Mouse (Mus musculus) olfactory bulb, adult 2 months (tissue): ENCODE results near the gene Dclk2. TPM values are rescaled to one million over a fixed set of nuclear protein-coding genes. Genes with fewer than 3 reads are reported as not detected.
A peak's percentile ranks its signal among the peaks of the same experiment; 100 is the strongest.

Experiments used
- H3K27ac ChIP-seq: fragments of 200-500 bp; 2 replicates; pipeline ENCODE4 v1.5.1; 2012; ENCODE audit warnings: low read depth, low read length; ENCODE audit not compliant: insufficient read depth
- H3K4me1 ChIP-seq: fragments of 200-500 bp; 2 replicates; pipeline ENCODE4 v1.6.1; 2012; ENCODE audit warnings: low read length; ENCODE audit not compliant: control insufficient read depth, insufficient read depth
- H3K4me3 ChIP-seq: fragments of 200-500 bp; 2 replicates; pipeline ENCODE4 v1.5.1; 2012; ENCODE audit warnings: mild to moderate bottlenecking, low read depth, low read length, moderate library complexity; ENCODE audit not compliant: insufficient read depth
- CTCF ChIP-seq: fragments of 200-500 bp; IDR thresholded peaks from 2 replicates; pipeline ENCODE4 v1.5.1; 2012; ENCODE audit warnings: low read depth, mild to moderate bottlenecking, low read length, moderate library complexity; ENCODE audit not compliant: insufficient read depth
- POLR2A ChIP-seq: fragments of 200-500 bp; IDR thresholded peaks from 2 replicates; pipeline ENCODE4 v1.6.1; 2012; ENCODE audit warnings: mild to moderate bottlenecking, low read depth, low read length, moderate library complexity; ENCODE audit not compliant: insufficient read depth
- WGBS: fragments of 180-500 bp; shearing (Covaris S2); methylation state at CpG from one replicate; pipeline ENCODE4 v1.1.7; 2018; 5-methylcytosine and 5-hydroxymethylcytosine counted together
- polyA plus RNA-seq: library from polyadenylated mRNA; stranded (reverse); fragments of >200 nt; gene quantifications from 2 replicates; pipeline ENCODE4 v1.2.4, GENCODE M21; 2012; ENCODE audit warnings: low replicate concordance; ENCODE audit not compliant: missing spikeins, insufficient read depth, insufficient read length

Dclk2 gene
- polyA plus RNA-seq, 1 experiment, result 287 TPM

GRCm38 (mm10) chr3:86914316-86914715 is 6.3 kb downstream of the Dclk2 start:
- 64% methylated on average over 3 of the region's 3 CpGs for WGBS

GRCm38 (mm10) chr3:86898366-86898765 is 22.3 kb downstream of the Dclk2 start:
- H3K4me3 ChIP-seq, result no peak overlapping the region
- peak overlapping the region; percentile 33; the same call in 1 of the 2 replicates for H3K27ac ChIP-seq
- TF ChIP-seq CTCF (no peak), POLR2A (no peak)
- 63% methylated on average over 5 of the region's 5 CpGs for WGBS
- peaks cover 15% of the 10 kb centered on the region for H3K4me1 ChIP-seq

More at GRCm38 (mm10) chr3:86914316-86914715, 6.3 kb downstream of the Dclk2 start:
- TF ChIP-seq CTCF, result no peak
- TF ChIP-seq POLR2A, result no peak
- 0 out of 2 replicates have a peak overlapping the region, but pooled peaks have one; percentile 23 for H3K27ac ChIP-seq
- H3K4me1 ChIP-seq, result peaks cover 16% of the 10 kb centered on the region
- no peak overlapping the region for H3K4me3 ChIP-seq

- no peak for TF ChIP-seq POLR2A
- TF ChIP-seq CTCF, result no peak
- peak overlapping the region; percentile 92 for H3K27ac ChIP-seq
- H3K4me1 ChIP-seq, result peaks cover 15% of the 10 kb centered on the region
- H3K4me3 ChIP-seq, result no peak overlapping the region
- WGBS, result 17% methylated on average over 8 of the region's 8 CpGs
Observed at GRCm38 (mm10) chr3:86897551-86897950, 23.1 kb downstream of the Dclk2 start.

GRCm38 (mm10) chr3:86897066-86897465 is 23.6 kb downstream of the Dclk2 start:
- Histone ChIP-seq H3K4me3 (no peak overlapping the region), H3K27ac (peak overlapping the region; percentile 92; the same call in 1 of the 2 replicates), H3K4me1 (peaks cover 13% of the 10 kb centered on the region)
- TF ChIP-seq CTCF, result no peak
- TF ChIP-seq POLR2A, result no peak
- 28% methylated on average over 9 of the region's 9 CpGs for WGBS

GRCm38 (mm10) chr3:86894491-86894890 is 26.2 kb downstream of the Dclk2 start:
- H3K4me3 ChIP-seq, result no peak overlapping the region
- WGBS, result 48% methylated on average over 2 of the region's 2 CpGs
- TF ChIP-seq CTCF (no peak), POLR2A (no peak)
- H3K4me1 ChIP-seq, result peaks cover 16% of the 10 kb centered on the region
- H3K27ac ChIP-seq, result no peak overlapping the region

GRCm38 (mm10) chr3:86887512-86887911 is 33.1 kb downstream of the Dclk2 start:
- Histone ChIP-seq H3K27ac (no peak overlapping the region), H3K4me3 (no peak overlapping the region), H3K4me1 (peaks cover 21% of the 10 kb centered on the region)
- TF ChIP-seq POLR2A, result no peak
- TF ChIP-seq CTCF, result no peak

- Histone ChIP-seq H3K4me1 (peaks cover 29% of the 10 kb centered on the region), H3K4me3 (no peak overlapping the region), H3K27ac (no peak overlapping the region)
- 86% methylated on average over 5 of the region's 5 CpGs for WGBS
- no peak for TF ChIP-seq POLR2A
- no peak for TF ChIP-seq CTCF
Observed at GRCm38 (mm10) chr3:86885180-86885579, 35.5 kb downstream of the Dclk2 start.

GRCm38 (mm10) chr3:86884481-86884880 is 36.2 kb downstream of the Dclk2 start:
- Histone ChIP-seq H3K27ac (no peak overlapping the region), H3K4me1 (peaks cover 25% of the 10 kb centered on the region), H3K4me3 (no peak overlapping the region)
- TF ChIP-seq CTCF (no peak), POLR2A (no peak)
- 100% methylated on average over 2 of the region's 2 CpGs for WGBS

GRCm38 (mm10) chr3:86883985-86884384 is 36.7 kb downstream of the Dclk2 start:
- no peak overlapping the region for H3K4me3 ChIP-seq
- H3K27ac ChIP-seq, result no peak overlapping the region
- TF ChIP-seq CTCF (no peak), POLR2A (no peak)
- WGBS, result 79% methylated on average over 6 of the region's 6 CpGs
- H3K4me1 ChIP-seq, result peaks cover 25% of the 10 kb centered on the region

GRCm38 (mm10) chr3:86875912-86876311 is 44.7 kb downstream of the Dclk2 start:
- WGBS, result 76% methylated on average over 5 of the region's 5 CpGs
- Histone ChIP-seq H3K4me3 (no peak overlapping the region), H3K4me1 (peaks cover 23% of the 10 kb centered on the region), H3K27ac (no peak overlapping the region)
- no peak for TF ChIP-seq CTCF
- TF ChIP-seq POLR2A, result no peak
